Mouse (Mus musculus) gastrocnemius, adult 18-20 months (tissue): ENCODE measurements around the gene Ubp1. TPM values are rescaled to one million over a fixed set of nuclear protein-coding genes. Genes with fewer than 3 reads are reported as not detected.
A peak's percentile ranks its signal among the peaks of the same experiment; 100 is the strongest.

ENCODE experiments used
- DNase-seq: peaks from one replicate; pipeline ENCODE4 v3.0.0; 2021; ENCODE audit warnings: low spot score
- total RNA-seq, 2 experiments: library from RNA; stranded (reverse); gene quantifications; 2 replicates each; pipeline ENCODE4 v1.2.3; 2021

Ubp1 gene
- total RNA-seq, 2 experiments from 2014 or later = 14.3 to 17.0 TPM

DNA sequence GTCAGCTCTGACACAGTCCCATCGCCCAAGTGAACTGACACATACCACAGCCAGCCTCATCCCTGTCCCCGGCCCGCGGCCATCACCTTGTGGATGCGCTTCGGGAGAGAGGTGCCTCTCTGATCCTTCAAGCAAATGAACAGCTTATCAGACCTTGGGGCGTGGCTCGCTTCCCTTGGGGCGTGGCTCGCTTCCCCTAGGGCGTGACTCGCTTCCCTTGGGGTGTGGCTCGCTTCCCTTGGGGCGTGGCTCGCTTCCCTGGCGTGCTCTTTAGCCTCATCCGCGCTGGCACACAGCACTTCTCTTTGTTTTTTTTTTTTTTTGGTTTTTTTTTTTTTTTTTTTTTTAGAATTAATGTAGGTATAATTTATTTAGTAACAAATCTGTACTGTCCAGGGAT lies 80.5 kb downstream of the Ubp1 start:
- no peak for DNase-seq

DNA sequence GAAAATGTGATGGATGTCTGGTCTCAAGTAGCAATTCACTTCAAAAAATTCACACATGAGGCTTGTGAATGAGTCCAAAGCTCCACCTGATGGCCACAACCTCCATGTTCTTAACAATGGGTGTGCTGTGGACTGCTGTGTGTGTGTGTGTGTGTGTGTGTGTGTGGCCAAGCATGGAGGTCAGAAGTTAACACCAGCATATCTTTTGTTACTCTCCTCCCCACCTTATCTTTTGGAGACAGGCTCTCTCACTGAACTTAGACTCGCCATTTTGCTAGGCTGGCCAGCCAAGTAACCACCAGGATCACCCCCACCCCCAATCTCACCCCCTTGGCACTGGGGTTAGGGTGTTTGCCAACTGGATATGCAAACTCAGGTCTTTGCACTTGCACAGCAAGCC lies 83.3 kb downstream of the Ubp1 start:
- no peak for DNase-seq

DNA sequence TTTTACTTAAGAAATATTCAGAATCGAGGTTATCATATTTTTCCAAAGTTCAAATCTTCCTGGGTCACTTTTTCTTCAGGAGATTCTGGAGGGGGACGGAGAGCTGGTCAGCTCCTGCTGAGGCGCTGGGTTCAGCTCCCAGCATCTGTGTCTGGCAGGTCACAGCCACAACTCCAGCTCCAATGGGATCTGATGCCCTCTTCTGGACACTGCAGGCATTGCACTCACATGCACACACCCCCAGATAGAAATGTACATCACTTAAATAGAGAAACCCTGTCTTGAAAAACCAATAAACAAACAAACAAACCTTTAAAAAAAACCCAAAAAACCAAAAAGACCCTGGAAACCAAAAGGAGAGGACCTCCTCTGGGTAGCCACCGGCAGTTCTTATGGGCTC lies 85.0 kb downstream of the Ubp1 start:
- no peak for DNase-seq

DNA sequence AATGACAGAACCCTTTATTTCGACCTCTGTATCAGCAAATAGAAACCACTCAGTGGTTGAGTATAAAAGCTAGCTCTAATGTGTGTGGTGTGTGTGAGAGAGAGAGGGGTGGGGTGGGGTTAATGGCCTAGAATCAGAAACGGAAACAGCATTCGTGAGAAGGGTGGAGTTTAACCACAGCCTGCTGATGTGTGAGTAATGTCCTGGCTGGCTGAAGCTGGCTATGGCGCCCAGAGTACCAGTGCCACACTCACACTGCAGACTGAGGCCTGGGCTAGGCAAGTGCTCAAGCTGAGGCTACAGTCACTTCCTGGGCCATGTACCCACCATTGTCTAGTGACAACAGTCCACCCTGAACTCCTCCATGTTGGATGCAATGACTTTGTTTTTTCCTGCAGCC lies 85.7 kb downstream of the Ubp1 start:
- DNase-seq = no peak

DNA sequence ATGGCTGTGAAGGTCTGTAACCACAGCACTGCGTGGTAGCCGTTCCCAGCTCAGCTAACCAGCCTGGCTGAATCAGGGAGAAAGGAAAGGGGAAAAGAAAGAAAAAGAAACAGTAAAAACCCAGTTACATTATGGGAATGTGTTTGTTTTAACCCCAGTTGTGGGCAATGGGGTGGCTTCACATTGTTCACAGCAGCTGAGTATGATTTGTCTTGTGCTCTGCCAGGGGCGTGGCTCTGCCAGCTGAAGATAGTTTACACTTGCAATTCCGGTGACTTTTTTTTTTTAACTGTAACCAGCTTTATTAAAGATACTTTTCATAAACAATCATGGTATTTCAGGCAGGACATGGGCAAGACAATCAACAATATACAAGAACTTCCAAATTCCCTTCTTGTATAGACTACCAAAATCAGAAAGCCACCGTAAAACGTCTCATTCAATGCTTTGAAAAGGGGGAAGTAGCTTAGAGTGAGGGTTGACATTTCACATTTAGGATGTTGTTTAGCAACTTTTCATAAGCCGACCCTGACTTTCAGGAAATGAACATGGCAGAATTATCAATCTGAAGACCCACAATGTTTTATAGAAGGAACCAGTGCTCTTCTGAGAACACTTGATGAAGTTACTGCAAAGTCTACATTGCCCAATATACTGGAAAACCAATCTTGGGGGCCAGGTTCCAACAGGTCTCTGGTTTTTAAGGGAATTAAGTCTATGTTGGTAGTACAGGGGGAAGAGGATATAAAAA lies 88.5 kb downstream of the Ubp1 start:
- DNase-seq = no peak

DNA sequence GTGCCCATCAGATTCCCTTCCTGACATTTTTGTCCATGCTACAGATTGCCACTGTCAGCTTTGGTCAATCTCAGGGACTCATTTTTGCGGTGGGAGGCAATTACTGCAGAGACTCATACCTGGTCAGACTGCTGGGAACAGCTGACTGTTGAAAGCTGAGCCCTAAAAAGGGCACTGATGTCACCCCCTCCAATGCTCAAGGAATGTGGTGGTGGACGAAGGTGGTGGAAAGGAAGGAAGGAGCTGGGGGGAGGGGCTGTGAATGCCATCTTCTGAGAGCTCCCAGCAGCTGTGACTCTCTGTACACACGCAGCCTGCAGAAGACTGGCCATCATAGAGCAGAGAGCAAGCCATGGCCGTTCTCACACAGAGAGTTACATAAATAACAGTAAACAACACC lies 91.4 kb downstream of the Ubp1 start:
- DNase-seq = no peak

DNA sequence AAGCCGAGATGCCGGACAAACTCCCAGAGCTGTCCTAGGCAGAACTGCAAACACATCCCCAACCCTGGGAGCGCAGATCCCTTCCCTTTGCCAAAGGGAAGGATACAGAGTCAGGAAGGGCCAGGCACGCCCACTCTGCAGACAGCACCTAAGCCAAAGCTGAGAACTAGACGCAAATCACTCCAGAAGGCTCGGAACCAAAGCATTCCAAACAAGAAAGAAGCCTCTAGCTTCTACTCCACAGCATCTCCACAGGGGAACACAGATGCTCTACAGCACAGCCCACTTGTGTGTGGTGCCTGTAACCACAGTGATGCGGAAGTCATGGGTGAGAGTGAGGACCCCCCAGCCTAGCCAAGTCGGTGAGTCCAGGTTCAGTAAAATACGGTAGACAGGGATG lies 94.4 kb downstream of the Ubp1 start:
- DNase-seq = no peak

DNA sequence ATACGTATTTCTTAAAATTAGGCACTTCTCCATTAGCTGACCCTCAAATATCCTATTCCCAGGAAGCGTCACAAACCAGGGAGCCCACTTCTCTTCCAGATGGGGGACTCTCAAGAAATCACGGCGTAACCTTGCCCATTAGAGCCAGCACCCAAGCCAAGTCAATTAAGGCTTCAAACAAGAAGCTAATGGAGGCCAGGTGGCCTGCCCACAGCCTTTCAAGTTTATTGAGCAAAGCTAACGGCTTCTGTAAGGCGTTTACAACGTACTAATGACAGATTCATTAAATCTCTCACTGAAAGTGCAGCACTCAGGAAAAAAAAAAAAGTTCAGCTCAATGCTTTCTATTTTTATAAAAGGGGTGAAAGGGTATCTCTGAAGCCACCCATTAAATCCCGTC lies 95.1 kb downstream of the Ubp1 start:
- DNase-seq = no peak

DNA sequence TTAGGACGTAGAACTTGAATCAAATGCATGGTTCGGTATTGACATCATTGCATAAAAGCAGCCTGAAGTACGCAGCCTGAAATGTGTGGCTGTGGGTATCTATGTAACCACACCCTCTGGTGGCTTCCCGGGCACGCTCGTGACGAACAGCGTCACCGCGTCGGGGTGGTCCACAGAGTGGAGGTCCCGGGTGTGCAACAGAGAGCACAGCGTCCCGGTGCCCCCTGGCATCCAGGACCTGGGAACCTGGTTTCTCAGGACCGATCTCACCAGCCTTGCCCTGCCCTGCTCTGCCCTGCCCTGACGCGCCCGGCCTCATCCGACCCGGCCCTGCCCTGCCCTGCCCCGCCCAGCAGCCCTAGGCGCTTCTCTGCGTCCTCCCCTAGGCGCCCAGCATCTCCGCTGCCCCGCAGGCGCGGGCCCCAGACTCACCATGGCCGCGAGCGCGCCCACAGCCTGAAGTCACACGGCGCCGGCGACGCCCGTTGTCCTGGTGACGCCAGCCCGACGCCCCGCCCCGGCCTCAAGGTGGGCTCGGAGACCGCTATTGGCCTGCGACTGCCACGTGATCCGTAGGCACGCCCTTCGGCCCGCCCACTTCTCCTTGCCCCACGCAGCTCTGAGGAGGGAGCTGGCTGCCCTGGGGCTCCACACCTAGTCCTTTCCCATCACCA lies 95.7 kb downstream of the Ubp1 start:
- peak; percentile 12 for DNase-seq

Other genes starting within 250 kb of the Ubp1 start
- 10 to 100 TPM; 35.0 to 46.0 TPM for gene Pdcd6ip, start 222.7 kb upstream of the Ubp1 start, total RNA-seq
- gene Clasp2, start 189.5 kb upstream of the Ubp1 start, total RNA-seq = 10 to 100 TPM; 42.9 to 43.1 TPM
- 1 to 10 TPM in 1 of 2 experiments, under 1 TPM in 1; 0.34 to 1.1 TPM for gene Fbxl2, start 115.3 kb downstream of the Ubp1 start, total RNA-seq
- under 1 TPM; 0.57 to 0.81 TPM for gene Susd5, start 126.2 kb downstream of the Ubp1 start, total RNA-seq